Mouse (Mus musculus) brown adipose tissue, adult 24 weeks (tissue): ENCODE measurements around the gene Cldn6. TPM values are rescaled to one million over a fixed set of nuclear protein-coding genes. Genes with fewer than 3 reads are reported as not detected.

Experiments
- H3K27ac ChIP-seq: fragments of 200-500 bp; replicated peaks from 2 replicates; pipeline ENCODE4 v1.5.1; 2012; ENCODE audit warnings: low read depth, mild to moderate bottlenecking, low read length
- H3K4me1 ChIP-seq: fragments of 200-500 bp; 2 replicates; pipeline ENCODE4 v1.6.1; 2012; ENCODE audit warnings: low read length, mixed read lengths; ENCODE audit not compliant: control insufficient read depth, insufficient read depth, insufficient read length
- H3K4me3 ChIP-seq: fragments of 200-500 bp; 2 replicates; pipeline ENCODE4 v1.5.1; 2012; ENCODE audit warnings: low read depth, mild to moderate bottlenecking, low read length, moderate library complexity; ENCODE audit not compliant: insufficient read depth
- polyA plus RNA-seq: library from polyadenylated mRNA; stranded (reverse); fragments of >200 nt; gene quantifications from 2 replicates; pipeline ENCODE4 v1.2.4, GENCODE M21; 2012; ENCODE audit not compliant: missing spikeins, insufficient read depth, insufficient read length

Gene Cldn6
- polyA plus RNA-seq, 1 experiment, result not detected

DNA sequence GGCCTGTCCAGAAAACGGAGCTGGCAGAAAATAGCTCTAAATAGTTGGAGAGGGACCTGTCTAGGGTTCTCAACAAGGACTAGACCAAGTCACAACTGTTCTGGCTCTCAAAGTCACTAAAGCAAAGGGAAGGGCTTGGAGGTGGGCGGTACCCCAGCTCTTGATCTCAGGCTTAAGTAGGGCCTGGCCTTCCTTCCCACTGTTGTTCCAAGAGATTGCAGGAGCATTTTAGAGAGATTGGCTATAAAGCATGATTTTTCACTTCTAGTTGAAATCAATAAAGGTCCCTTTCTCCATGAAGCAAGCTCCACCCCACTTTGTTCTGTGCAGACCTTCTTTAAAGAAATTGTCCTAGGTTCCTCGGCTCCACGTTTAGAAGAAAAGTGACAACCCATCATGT lies 46.4 kb downstream of the Cldn6 start:
- Histone ChIP-seq H3K4me1 (no peaks in the 10 kb centered on the region), H3K4me3 (peak overlapping the region; percentile 64), H3K27ac (no peak overlapping the region)

DNA sequence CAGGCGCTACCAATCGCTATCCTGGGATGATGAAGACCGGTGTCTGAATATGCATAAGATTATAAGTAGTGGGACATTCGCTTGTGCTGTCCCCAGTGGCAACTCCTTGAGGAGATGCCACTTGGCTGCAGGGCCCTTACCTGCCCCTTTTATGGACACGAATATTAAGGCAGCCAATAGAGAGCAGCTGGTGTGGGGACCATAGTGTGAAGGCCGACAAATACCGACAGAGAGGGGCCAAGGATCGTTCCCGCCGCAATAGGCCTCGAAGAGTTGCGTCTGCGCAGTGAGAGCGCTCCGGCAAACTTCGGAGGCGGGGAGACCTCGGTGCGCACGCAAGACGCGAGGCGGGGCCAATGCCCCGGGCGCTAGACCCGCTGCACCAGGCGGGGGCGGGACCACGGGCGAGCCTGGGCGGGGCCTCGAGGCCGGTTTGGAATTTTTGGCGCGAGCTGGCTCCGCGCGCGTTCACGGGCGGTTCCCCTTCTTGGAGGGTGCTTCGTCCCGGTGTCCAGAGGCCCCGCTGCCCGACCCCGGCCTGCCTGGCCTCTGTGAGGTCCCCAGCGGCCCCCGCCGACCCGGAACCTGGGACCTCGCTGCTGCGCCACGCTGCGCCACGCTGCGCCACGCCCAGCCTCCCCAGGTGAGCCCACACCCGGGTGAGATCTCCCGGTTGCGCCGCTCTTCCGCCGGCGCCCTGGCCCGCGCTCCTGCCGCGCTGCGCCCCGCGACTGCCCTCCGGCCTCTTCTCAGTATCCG lies 47.1 kb downstream of the Cldn6 start, which contains the start of gene Pkmyt1:
TSS of gene Pkmyt1 (plus strand) at position 338 of the 759 bp plus-strand sequence.
- H3K27ac ChIP-seq, result peak within 1 kb of the TSS; percentile 42
- peak within 1 kb of the TSS; percentile 72 for H3K4me3 ChIP-seq
- no peaks in the 10 kb centered on the region; the same call in 1 of the 2 replicates for H3K4me1 ChIP-seq

DNA sequence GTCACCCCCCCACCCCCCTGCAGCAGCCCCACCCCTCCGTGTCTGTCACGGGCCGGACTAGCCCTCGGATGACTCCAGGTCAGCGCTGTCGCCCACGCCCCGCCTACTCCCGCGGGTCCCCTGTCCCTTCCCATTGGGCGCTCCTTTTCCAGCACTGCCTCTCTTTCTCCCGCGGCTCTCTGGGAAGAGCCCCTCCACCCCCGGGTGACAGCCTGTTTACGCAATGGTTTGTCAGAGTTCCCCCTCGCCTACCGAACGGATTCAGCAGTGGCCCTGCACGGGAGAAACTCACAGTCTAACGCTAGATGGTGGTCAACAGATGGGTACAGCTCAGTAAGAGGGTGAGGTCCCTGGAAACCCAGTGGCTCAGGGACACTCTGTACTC lies 47.7 kb downstream of the Cldn6 start:
- Histone ChIP-seq H3K4me3 (peak overlapping the region; percentile 72), H3K27ac (0 out of 2 replicates have a peak overlapping the region, but pooled peaks have one; percentile 9), H3K4me1 (no peaks in the 10 kb centered on the region; the same call in 1 of the 2 replicates)

DNA sequence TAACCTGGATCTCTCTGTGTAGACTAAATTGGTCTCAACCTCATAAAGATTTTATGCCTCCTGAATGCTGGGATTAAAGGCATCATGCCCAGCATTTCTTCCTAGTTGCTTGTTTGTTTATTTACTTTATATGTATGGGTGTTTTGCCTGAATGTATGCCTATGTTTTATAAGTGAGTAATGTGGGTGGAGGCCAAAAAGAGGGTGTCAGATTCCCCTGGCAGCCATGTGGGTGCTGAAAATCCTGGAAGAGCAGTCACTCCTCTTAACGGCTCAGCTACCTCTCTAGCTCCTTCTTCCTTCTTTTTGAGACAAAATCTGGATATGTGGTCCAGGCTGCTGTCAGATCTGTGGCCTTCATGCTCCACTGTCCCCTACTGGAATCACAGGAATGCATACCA lies 51.4 kb downstream of the Cldn6 start:
- no peak overlapping the region for H3K27ac ChIP-seq
- no peak overlapping the region for H3K4me3 ChIP-seq
- H3K4me1 ChIP-seq, result no peaks in the 10 kb centered on the region; the same call in none of the 2 replicates

Other genes starting within 250 kb of the Cldn6 start
- not detected in 2 replicates for gene Vmn2r117, start 199.6 kb upstream of the Cldn6 start, polyA plus RNA-seq
- gene Zfp213, start 115.0 kb upstream of the Cldn6 start, polyA plus RNA-seq, result 3.4 and 4.6 TPM in 2 replicates
- 1.8 and 3.7 TPM in 2 replicates for gene Zfp13, start 79.8 kb upstream of the Cldn6 start, polyA plus RNA-seq
- not detected in 2 replicates for gene Zscan10, start 78.4 kb upstream of the Cldn6 start, polyA plus RNA-seq
- gene Mmp25, start 34.0 kb upstream of the Cldn6 start, polyA plus RNA-seq, result not detected in 2 replicates
- gene Bicdl2, start 18.7 kb upstream of the Cldn6 start, polyA plus RNA-seq, result not detected in 2 replicates
- 284 and 292 TPM in 2 replicates for gene Hcfc1r1, start 5.7 kb upstream of the Cldn6 start, polyA plus RNA-seq
- gene Thoc6, start 5.4 kb upstream of the Cldn6 start, polyA plus RNA-seq, result 13.0 and 16.3 TPM in 2 replicates
- gene Tnfrsf12a, start 1.8 kb upstream of the Cldn6 start, polyA plus RNA-seq, result 20.5 and 40.5 TPM in 2 replicates
- not detected in 2 replicates for gene Cldn9, start 4.8 kb downstream of the Cldn6 start, polyA plus RNA-seq
- gene 1520401A03Rik, start 43.5 kb downstream of the Cldn6 start, polyA plus RNA-seq, result not detected in 2 replicates
- gene Pkmyt1, start 47.1 kb downstream of the Cldn6 start, polyA plus RNA-seq, result 1.8 TPM in 1 of 2 replicates, not detected in the other
- gene Paqr4, start 61.6 kb downstream of the Cldn6 start, polyA plus RNA-seq, result 4.0 and 5.1 TPM in 2 replicates
- gene Kremen2, start 66.6 kb downstream of the Cldn6 start, polyA plus RNA-seq, result not detected in 2 replicates
- 25.8 and 26.8 TPM in 2 replicates for gene Flywch1, start 92.4 kb downstream of the Cldn6 start, polyA plus RNA-seq
- gene Flywch2, start 106.8 kb downstream of the Cldn6 start, polyA plus RNA-seq, result 2.8 and 8.2 TPM in 2 replicates
- gene Srrm2, start 111.3 kb downstream of the Cldn6 start, polyA plus RNA-seq, result 86.7 and 109 TPM in 2 replicates
- gene Elob, start 149.9 kb downstream of the Cldn6 start, polyA plus RNA-seq, result 378 and 510 TPM in 2 replicates
- not detected in 2 replicates for gene Prss33, start 156.8 kb downstream of the Cldn6 start, polyA plus RNA-seq
- gene Prss32, start 164.6 kb downstream of the Cldn6 start, polyA plus RNA-seq, result not detected in 2 replicates
- gene Prss41, start 164.9 kb downstream of the Cldn6 start, polyA plus RNA-seq, result not detected in 2 replicates
- not detected in 2 replicates for gene Prss21, start 188.8 kb downstream of the Cldn6 start, polyA plus RNA-seq
- gene Dcpp1, start 201.6 kb downstream of the Cldn6 start, polyA plus RNA-seq, result not detected in 2 replicates
- gene Dcpp2, start 201.6 kb downstream of the Cldn6 start, polyA plus RNA-seq, result not detected in 2 replicates
- not detected in 2 replicates for gene Dcpp3, start 238.2 kb downstream of the Cldn6 start, polyA plus RNA-seq